In the genomic region with DNA sequence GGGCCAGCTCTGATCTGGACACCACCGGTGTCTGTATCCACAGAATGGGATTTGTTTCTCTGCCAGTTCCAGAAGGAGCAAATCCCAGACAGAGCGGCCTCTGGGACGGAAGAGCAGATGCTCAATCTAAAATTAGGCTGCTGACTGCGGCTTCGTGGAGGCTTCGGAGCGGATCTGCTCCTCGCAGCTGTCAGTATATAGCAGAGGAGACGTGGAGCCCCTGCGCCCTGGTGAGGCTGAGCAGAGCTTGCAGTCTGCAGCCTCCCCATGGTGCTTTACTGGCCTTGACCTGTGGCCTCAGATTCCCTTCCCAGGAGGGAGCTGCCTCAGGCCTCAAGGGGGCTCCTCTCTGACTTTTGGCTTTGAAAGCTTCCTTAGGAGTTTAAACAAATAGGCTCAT, we compare ENCODE assay signal across 10 mouse cellular contexts. TPM values are rescaled to one million over a fixed set of nuclear protein-coding genes. Genes with fewer than 3 reads are reported as not detected.
DNase-seq lines count a peak whose midpoint lies in the region; ATAC-seq lines count a peak whose summit lies in the region.
"Had no signal": no experiment of that assay in that cellular context is flagged by ENCODE, and none has a peak within 500 bp of the region (broad histone marks: within the 10 kb centered on the region; RNA-seq: fewer than 3 reads in every experiment).

No protein-coding gene starts in this region.

- H3K9ac ChIP-seq in forebrain, embryonic 15.5 days (replicated peaks) = no peak overlapping the region
- no peak overlapping the region for H3K9ac ChIP-seq in forebrain, embryonic 11.5 days (ENCODE audit: low read length)
- H3K9ac ChIP-seq in embryonic facial prominence, embryonic 15.5 days = no peak overlapping the region
- no peak overlapping the region for H3K9ac ChIP-seq in intestine, embryonic 15.5 days
- no peak overlapping the region for H3K9ac ChIP-seq in neural tube, embryonic 14.5 days (replicated peaks; ENCODE audit: low read depth, low read length)
- H3K9ac ChIP-seq: embryonic facial prominence, embryonic 12.5 days had no signal

- H3K4me1 ChIP-seq in forebrain, embryonic 15.5 days = peaks cover 21% of the 10 kb centered on the region
- no peaks in the 10 kb centered on the region for H3K4me1 ChIP-seq in forebrain, embryonic 11.5 days (replicated peaks; ENCODE audit: control insufficient read depth, insufficient read depth, low read length)
- H3K4me1 ChIP-seq in embryonic facial prominence, embryonic 15.5 days = peaks cover 21% of the 10 kb centered on the region
- H3K4me1 ChIP-seq in intestine, embryonic 15.5 days (replicated peaks) = peaks cover 11% of the 10 kb centered on the region
- H3K4me1 ChIP-seq in neural tube, embryonic 14.5 days (ENCODE audit: control insufficient read depth, insufficient read depth, low read length) = no peaks in the 10 kb centered on the region; the same call in 1 of the 2 replicates
- H3K4me1 ChIP-seq: embryonic facial prominence, embryonic 12.5 days had no signal

- WGBS in forebrain, embryonic 15.5 days = 53% methylated on average over 10 of the region's 10 CpGs
- WGBS in forebrain, embryonic 11.5 days = 69% methylated on average over 10 of the region's 10 CpGs
- WGBS in embryonic facial prominence, embryonic 15.5 days = 43% methylated on average over 10 of the region's 10 CpGs
- WGBS in intestine, embryonic 15.5 days = 41% methylated on average over 10 of the region's 10 CpGs
- 43% methylated on average over 10 of the region's 10 CpGs for WGBS in neural tube, embryonic 14.5 days

- H3K4me3 ChIP-seq in forebrain, embryonic 15.5 days = no peak overlapping the region
- no peak overlapping the region for H3K4me3 ChIP-seq in forebrain, embryonic 11.5 days (ENCODE audit: low read depth, low read length)
- H3K4me3 ChIP-seq in embryonic facial prominence, embryonic 15.5 days (replicated peaks) = no peak overlapping the region
- no peak overlapping the region for H3K4me3 ChIP-seq in intestine, embryonic 15.5 days (replicated peaks)
- H3K4me3 ChIP-seq in neural tube, embryonic 14.5 days (ENCODE audit: low read depth, low read length) = no peak overlapping the region
- H3K4me3 ChIP-seq: embryonic facial prominence, embryonic 12.5 days had no signal

- no peaks in the 10 kb centered on the region for H3K27me3 ChIP-seq in forebrain, embryonic 15.5 days
- H3K27me3 ChIP-seq in forebrain, embryonic 11.5 days (ENCODE audit: control insufficient read depth, insufficient read depth, low read length) = no peaks in the 10 kb centered on the region
- H3K27me3 ChIP-seq in embryonic facial prominence, embryonic 15.5 days = peaks cover 3% of the 10 kb centered on the region; the same call in 1 of the 2 replicates
- no peaks in the 10 kb centered on the region for H3K27me3 ChIP-seq in intestine, embryonic 15.5 days (replicated peaks)
- H3K27me3 ChIP-seq in neural tube, embryonic 14.5 days (ENCODE audit: control insufficient read depth, insufficient read depth, low read length) = no peaks in the 10 kb centered on the region
- H3K27me3 ChIP-seq: embryonic facial prominence, embryonic 12.5 days had no signal

- no peaks in the 10 kb centered on the region for H3K36me3 ChIP-seq in forebrain, embryonic 15.5 days
- no peaks in the 10 kb centered on the region for H3K36me3 ChIP-seq in forebrain, embryonic 11.5 days (ENCODE audit: control insufficient read depth, insufficient read depth, low read length)
- H3K36me3 ChIP-seq in embryonic facial prominence, embryonic 15.5 days = no peaks in the 10 kb centered on the region
- no peaks in the 10 kb centered on the region for H3K36me3 ChIP-seq in intestine, embryonic 15.5 days
- H3K36me3 ChIP-seq in neural tube, embryonic 14.5 days (ENCODE audit: control insufficient read depth, insufficient read depth, low read length) = no peaks in the 10 kb centered on the region
- H3K36me3 ChIP-seq: embryonic facial prominence, embryonic 12.5 days had no signal

- H3K27ac ChIP-seq in forebrain, embryonic 15.5 days (replicated peaks) = peak overlapping the region; percentile 88
- no peak overlapping the region for H3K27ac ChIP-seq in forebrain, embryonic 11.5 days (ENCODE audit: low read depth, low read length)
- H3K27ac ChIP-seq in embryonic facial prominence, embryonic 15.5 days (replicated peaks) = no peak overlapping the region
- no peak overlapping the region for H3K27ac ChIP-seq in intestine, embryonic 15.5 days
- 0 out of 2 replicates have a peak overlapping the region, but pooled peaks have one; percentile 6 for H3K27ac ChIP-seq in neural tube, embryonic 14.5 days (ENCODE audit: low read depth, low read length)
- H3K27ac ChIP-seq: embryonic facial prominence, embryonic 12.5 days had no signal

- H3K4me2 ChIP-seq in forebrain, embryonic 15.5 days (replicated peaks) = no peak overlapping the region
- H3K4me2 ChIP-seq in forebrain, embryonic 11.5 days (ENCODE audit: low read depth, low read length, severe bottlenecking) = no peak overlapping the region
- no peak overlapping the region for H3K4me2 ChIP-seq in embryonic facial prominence, embryonic 15.5 days (replicated peaks)
- H3K4me2 ChIP-seq in intestine, embryonic 15.5 days (replicated peaks) = no peak overlapping the region
- H3K4me2 ChIP-seq in neural tube, embryonic 14.5 days (ENCODE audit: low read depth, low read length) = no peak overlapping the region
- H3K4me2 ChIP-seq: embryonic facial prominence, embryonic 12.5 days had no signal

- no peak for DNase-seq in forebrain, embryonic 11.5 days (ENCODE audit: low spot score)
- DNase-seq in R1 (ENCODE audit: low read depth, low spot score) = peak; percentile 15
- no peak for DNase-seq in urinary bladder, adult 2 months (ENCODE audit: low spot score)
- no peak for DNase-seq in thymus, adult 18-20 months

- H3K9me3 ChIP-seq in forebrain, embryonic 15.5 days = no peaks in the 10 kb centered on the region
- H3K9me3 ChIP-seq in forebrain, embryonic 11.5 days (ENCODE audit: control insufficient read depth, low read length) = no peaks in the 10 kb centered on the region
- no peaks in the 10 kb centered on the region for H3K9me3 ChIP-seq in embryonic facial prominence, embryonic 15.5 days (replicated peaks)
- no peaks in the 10 kb centered on the region for H3K9me3 ChIP-seq in intestine, embryonic 15.5 days
- H3K9me3 ChIP-seq in neural tube, embryonic 14.5 days (ENCODE audit: control insufficient read depth, low read length) = no peaks in the 10 kb centered on the region
- H3K9me3 ChIP-seq: embryonic facial prominence, embryonic 12.5 days had no signal

- ATAC-seq in forebrain, embryonic 15.5 days (replicated peaks) = peak; percentile 84
- ATAC-seq in forebrain, embryonic 11.5 days (replicated peaks; ENCODE audit: low FRiP score) = no peak
- peak; percentile 71 for ATAC-seq in embryonic facial prominence, embryonic 15.5 days (ENCODE audit: insufficient number of reproducible peaks, low FRiP score, low TSS enrichment, low read depth)
- ATAC-seq in intestine, embryonic 15.5 days = peak; percentile 70
- ATAC-seq in neural tube, embryonic 14.5 days (ENCODE audit: low read depth) = peak; percentile 54; the same call in 1 of the 2 replicates

RNA-seq across cellular contexts. Expression of a gene that starts 40.7 kb away (rescaled TPM):
- not detected in 2 replicates for polyA plus RNA-seq in forebrain, embryonic 15.5 days (2015; fragmentation: Nextera tagmentation; extraction: Ambion mirVana)
- not detected in 2 replicates for polyA plus RNA-seq in forebrain, embryonic 11.5 days (2014; fragmentation: Nextera tagmentation; extraction: Ambion mirVana)
- polyA plus RNA-seq in embryonic facial prominence, embryonic 15.5 days (2015; fragmentation: Nextera tagmentation; extraction: Ambion mirVana) = not detected in 2 replicates
- not detected in 2 replicates for polyA plus RNA-seq in intestine, embryonic 15.5 days (2015; fragmentation: Nextera tagmentation; extraction: Ambion mirVana)
- polyA plus RNA-seq in neural tube, embryonic 14.5 days (2014; fragmentation: Nextera tagmentation; extraction: Ambion mirVana) = not detected in 2 replicates
- polyA plus RNA-seq in urinary bladder, adult 2 months (2012; rRNA removed) = not detected in 2 replicates
- polyA plus RNA-seq: embryonic facial prominence, embryonic 12.5 days; liver, embryonic 16.5 days had no signal

Comparison
In these comparisons a context has a peak if more than half of its experiments do, and no peak if none do; other contexts are left out.
1. H3K27ac ChIP-seq: peak in forebrain, embryonic 15.5 days (single experiment) and neural tube, embryonic 14.5 days (single experiment); none in forebrain, embryonic 11.5 days (single experiment), embryonic facial prominence, embryonic 15.5 days (single experiment) and intestine, embryonic 15.5 days (single experiment).